Mouse (Mus musculus) cerebellum, adult 8-10 months (tissue): ENCODE results near the gene Gm6377.

Experiments
- DNase-seq: peaks from one replicate; pipeline ENCODE4 v3.0.0; 2022

Gm6377 gene

GRCm38 (mm10) chrX:109196468-109196867 is at the start of gene Gm6377:
Gene Gm6377, plus strand, starts transcription at chrX:109196756.
- no peak for DNase-seq

- no peak for DNase-seq
Measured at GRCm38 (mm10) chrX:109147108-109147507, 49.4 kb upstream of the Gm6377 start.

- no peak for DNase-seq
Measured at GRCm38 (mm10) chrX:109151228-109151627, 45.3 kb upstream of the Gm6377 start.

- DNase-seq, result no peak
Measured at GRCm38 (mm10) chrX:109160326-109160725, 36.2 kb upstream of the Gm6377 start.

- DNase-seq, result no peak
Measured at GRCm38 (mm10) chrX:109160901-109161300, 35.7 kb upstream of the Gm6377 start.

- no peak for DNase-seq
Measured at GRCm38 (mm10) chrX:109175038-109175437, 21.5 kb upstream of the Gm6377 start.

- no peak for DNase-seq
Measured at GRCm38 (mm10) chrX:109175470-109175869, 21.1 kb upstream of the Gm6377 start.

- no peak for DNase-seq
Measured at GRCm38 (mm10) chrX:109184706-109185478, 11.7 kb upstream of the Gm6377 start.

- no peak for DNase-seq
Measured at GRCm38 (mm10) chrX:109189607-109190006, 6.9 kb upstream of the Gm6377 start.

- DNase-seq, result no peak
Measured at GRCm38 (mm10) chrX:109190969-109191368, 5.6 kb upstream of the Gm6377 start.

- no peak for DNase-seq
Measured at GRCm38 (mm10) chrX:109191436-109191835, 5.1 kb upstream of the Gm6377 start.

GRCm38 (mm10) chrX:109207843-109208242 is 11.3 kb downstream of the Gm6377 start:
- DNase-seq, result no peak

- DNase-seq, result no peak
Measured at GRCm38 (mm10) chrX:109228720-109229119, 32.2 kb downstream of the Gm6377 start.

GRCm38 (mm10) chrX:109235383-109236036 is 39.0 kb downstream of the Gm6377 start:
- DNase-seq, result no peak

GRCm38 (mm10) chrX:109238163-109238562 is 41.6 kb downstream of the Gm6377 start:
- DNase-seq, result no peak
